Mouse (Mus musculus) spleen, postnatal 10 days (tissue): ENCODE data around the gene Lpar1.

Experiments used
- DNase-seq, 2 experiments: peaks; one replicate each; pipeline ENCODE4 v3.0.0; 2021 to 2022; ENCODE audit warnings: low spot score in 2 of 2

The Lpar1 gene

GRCm38 (mm10) chr4:58453334-58453733 lies 100.4 kb downstream of the Lpar1 start:
- DNase-seq, result no peak

- DNase-seq, result no peak
These were observed 104.9 kb downstream of the Lpar1 start for GRCm38 (mm10) chr4:58448825-58449224.

- no peak for DNase-seq
These were observed 105.9 kb downstream of the Lpar1 start for GRCm38 (mm10) chr4:58447841-58448240.

GRCm38 (mm10) chr4:58445846-58446245 lies 107.9 kb downstream of the Lpar1 start:
- no peak for DNase-seq

GRCm38 (mm10) chr4:58442338-58442737 lies 111.4 kb downstream of the Lpar1 start:
- no peak for DNase-seq

GRCm38 (mm10) chr4:58438654-58439053 lies 115.0 kb downstream of the Lpar1 start:
- DNase-seq, result no peak

GRCm38 (mm10) chr4:58437271-58437670 lies 116.4 kb downstream of the Lpar1 start:
- no peak for DNase-seq

GRCm38 (mm10) chr4:58423276-58423930 lies 130.3 kb downstream of the Lpar1 start:
- no peak for DNase-seq

GRCm38 (mm10) chr4:58419225-58419624 lies 134.5 kb downstream of the Lpar1 start:
- DNase-seq, result no peak

- DNase-seq, result no peak
These were observed 136.4 kb downstream of the Lpar1 start for GRCm38 (mm10) chr4:58417319-58417718.

GRCm38 (mm10) chr4:58415537-58415936 lies 138.2 kb downstream of the Lpar1 start:
- DNase-seq, result no peak

- DNase-seq, result no peak
These were observed 140.2 kb downstream of the Lpar1 start for GRCm38 (mm10) chr4:58413188-58414185.

GRCm38 (mm10) chr4:58401973-58402501 lies 151.7 kb downstream of the Lpar1 start:
- no peak for DNase-seq

- DNase-seq, result peak in 1 of 2 experiments; percentile 16
These were observed 152.8 kb downstream of the Lpar1 start for GRCm38 (mm10) chr4:58400861-58401341.
